Mouse (Mus musculus) embryonic fibroblast, embryonic 13.5 days (primary cell): ENCODE results near the gene Stoml1. TPM values are rescaled to one million over a fixed set of nuclear protein-coding genes. Genes with fewer than 3 reads are reported as not detected.

Experiments
- H3K27ac ChIP-seq: 2 replicates; pipeline ENCODE4 v1.5.1; 2012; ENCODE audit warnings: low read length, control low read depth, inconsistent platforms; ENCODE audit not compliant: insufficient read depth
- H3K4me1 ChIP-seq: 2 replicates; pipeline ENCODE4 v1.6.1; 2011; ENCODE audit warnings: low read length; ENCODE audit not compliant: control insufficient read depth, insufficient read depth
- H3K4me3 ChIP-seq: 2 replicates; pipeline ENCODE4 v1.5.1; 2011; ENCODE audit warnings: mild to moderate bottlenecking, control low read depth, low read length; ENCODE audit not compliant: insufficient read depth
- CTCF ChIP-seq: IDR thresholded peaks from 2 replicates; pipeline ENCODE4 v1.5.1; 2011; ENCODE audit warnings: mild to moderate bottlenecking, control low read depth, low read length, moderate library complexity, borderline replicate concordance; ENCODE audit not compliant: insufficient read depth
- POLR2A ChIP-seq: IDR thresholded peaks from 2 replicates; pipeline ENCODE4 v1.6.1; 2011; ENCODE audit warnings: low read depth, mild to moderate bottlenecking, control low read depth, low read length, moderate library complexity
- polyA plus RNA-seq: library from polyadenylated mRNA; stranded (reverse); fragments of >200 nt; gene quantifications from 2 replicates; pipeline ENCODE4 v1.2.4, GENCODE M21; 2011; ENCODE audit warnings: low read depth; ENCODE audit not compliant: missing spikeins, insufficient read length

Stoml1 gene
- polyA plus RNA-seq, 1 experiment = 25.9 TPM

DNA sequence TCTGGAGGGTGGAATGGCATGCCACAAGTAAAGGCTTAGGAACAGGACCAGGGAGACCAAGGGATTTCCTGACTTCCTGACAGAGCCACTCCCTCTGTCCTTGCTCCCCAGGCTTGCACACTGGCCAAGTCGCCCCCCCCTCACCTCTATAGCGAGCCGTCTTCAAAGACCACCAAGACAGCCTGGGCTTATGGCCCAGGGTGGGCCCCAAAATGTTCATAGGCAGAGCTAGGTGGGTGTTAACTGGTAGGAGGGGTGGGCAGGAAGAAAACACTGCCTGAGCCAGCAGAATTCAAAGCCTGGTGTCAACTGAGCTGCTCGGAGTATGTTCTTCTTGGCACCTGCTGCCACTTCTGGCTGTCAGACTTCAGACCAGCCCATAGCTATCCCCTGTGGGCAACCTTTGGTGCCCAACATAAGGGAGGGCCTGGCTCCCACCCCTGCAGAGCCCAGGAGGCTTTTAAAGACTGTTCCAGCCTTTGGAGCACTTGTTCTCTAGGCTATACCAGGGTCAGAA, 45.1 kb downstream of the Stoml1 start:
- H3K4me3 ChIP-seq = no peak overlapping the region
- TF ChIP-seq POLR2A (no peak), CTCF (no peak)
- peaks cover 28% of the 10 kb centered on the region for H3K4me1 ChIP-seq
- peak overlapping the region; percentile 80 for H3K27ac ChIP-seq

DNA sequence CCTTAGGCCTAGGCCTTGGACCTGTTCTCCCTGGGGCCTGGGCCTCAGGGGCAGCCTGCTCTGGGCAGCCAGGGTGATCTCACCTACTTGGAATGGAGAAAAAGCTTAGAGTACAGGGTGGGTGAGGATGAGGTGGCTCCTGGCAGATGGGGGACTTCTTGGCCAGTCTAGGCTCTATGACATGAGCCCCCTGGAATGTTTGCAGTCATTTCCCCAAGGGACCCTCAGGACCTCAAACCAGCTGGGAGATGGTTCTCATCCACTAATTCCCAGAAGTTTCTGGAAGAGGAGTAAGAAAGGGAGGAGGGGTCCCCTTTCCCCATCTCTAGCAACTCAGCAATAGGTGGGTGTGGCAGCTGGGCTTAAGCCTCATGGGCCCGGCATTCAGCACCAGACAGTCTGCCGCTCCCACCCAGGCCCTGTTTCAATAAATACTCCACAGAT, 46.4 kb downstream of the Stoml1 start:
- peak overlapping the region; percentile 87 for H3K27ac ChIP-seq
- peaks cover 30% of the 10 kb centered on the region for H3K4me1 ChIP-seq
- TF ChIP-seq CTCF (no peak), POLR2A (no peak)

DNA sequence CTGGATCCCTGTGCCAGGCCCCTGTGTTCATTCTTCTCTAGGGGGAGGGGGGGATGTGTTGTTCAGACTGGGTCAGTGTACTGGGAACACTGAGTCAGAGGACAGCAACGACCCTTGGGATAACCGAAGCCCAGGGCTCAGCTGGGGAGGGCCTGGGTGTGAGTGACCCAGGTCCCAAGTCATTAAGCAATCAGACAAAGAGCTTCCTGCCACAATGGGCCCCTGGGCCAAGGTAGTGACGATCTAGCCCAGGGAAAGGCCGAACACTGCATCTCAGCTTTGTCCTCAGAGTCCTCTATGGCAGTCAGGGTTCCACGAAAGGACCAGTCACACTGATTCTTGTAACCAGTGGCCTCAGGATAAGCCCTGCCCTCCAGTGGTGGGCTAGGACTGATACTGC, 50.2 kb downstream of the Stoml1 start:
- TF ChIP-seq POLR2A (no peak), CTCF (no peak)
- H3K27ac ChIP-seq = peak overlapping the region; percentile 38
- peaks cover 38% of the 10 kb centered on the region for H3K4me1 ChIP-seq
- H3K4me3 ChIP-seq = no peak overlapping the region

More for the DNA sequence above, 46.4 kb downstream of the Stoml1 start:
- no peak overlapping the region for H3K4me3 ChIP-seq

DNA sequence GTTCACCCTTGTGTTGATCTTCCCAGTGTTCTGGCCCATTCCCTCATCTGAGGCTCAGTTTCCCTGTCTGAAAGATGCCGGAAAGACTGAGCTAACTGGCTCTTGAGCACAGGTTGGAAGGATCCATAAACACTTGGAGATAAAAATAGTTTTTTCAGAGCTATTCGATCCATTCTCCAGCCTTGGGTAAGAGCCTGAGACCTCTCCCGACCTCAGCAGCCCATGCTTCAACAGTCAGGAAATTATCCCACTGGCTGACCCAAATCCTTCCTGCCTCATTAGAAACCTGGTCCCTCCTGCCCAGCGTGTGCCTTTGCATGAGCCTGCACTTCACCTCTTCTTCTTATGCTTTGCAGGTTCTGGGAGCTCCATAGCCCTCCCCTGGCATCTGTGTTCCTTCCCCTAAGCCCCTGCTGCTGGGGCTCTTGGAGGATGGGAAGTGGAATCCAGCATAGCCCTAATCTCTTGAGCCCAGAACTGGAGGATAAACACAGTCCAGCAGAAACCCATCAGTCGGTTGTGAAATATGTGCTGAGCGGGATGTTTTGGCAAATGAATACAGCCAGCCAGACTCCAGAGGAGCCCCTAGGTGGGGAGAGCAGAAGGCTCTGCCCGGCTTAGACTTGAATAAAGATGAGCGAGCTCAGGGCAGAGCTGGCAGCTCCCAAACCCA, 50.8 kb downstream of the Stoml1 start:
- no peak for TF ChIP-seq POLR2A
- no peak for TF ChIP-seq CTCF
- Histone ChIP-seq H3K4me3 (no peak overlapping the region), H3K4me1 (peaks cover 37% of the 10 kb centered on the region), H3K27ac (peak overlapping the region; percentile 91)

DNA sequence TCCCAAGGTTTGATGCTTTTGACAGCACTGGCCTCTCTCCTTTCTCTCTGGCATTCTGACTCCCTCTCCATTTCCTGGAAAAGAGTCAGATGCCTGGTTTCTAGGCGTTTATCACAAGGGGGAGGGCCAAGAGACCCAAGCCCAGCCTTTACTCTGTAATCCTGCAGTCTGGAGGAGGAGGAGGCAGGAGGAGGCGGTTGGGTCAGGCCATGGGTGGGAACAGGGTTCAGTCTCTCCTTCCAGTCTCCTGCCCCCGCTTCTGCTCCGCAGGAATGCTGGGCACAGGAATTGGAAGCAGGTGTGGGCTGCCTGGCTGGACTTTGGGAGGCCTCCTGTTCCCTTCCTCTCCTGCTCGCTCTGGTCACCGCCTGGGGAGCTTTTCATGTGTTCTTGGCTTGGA, 52.7 kb downstream of the Stoml1 start:
- Histone ChIP-seq H3K4me3 (no peak overlapping the region), H3K4me1 (peaks cover 34% of the 10 kb centered on the region), H3K27ac (peak overlapping the region; percentile 91)
- no peak for TF ChIP-seq POLR2A
- no peak for TF ChIP-seq CTCF

DNA sequence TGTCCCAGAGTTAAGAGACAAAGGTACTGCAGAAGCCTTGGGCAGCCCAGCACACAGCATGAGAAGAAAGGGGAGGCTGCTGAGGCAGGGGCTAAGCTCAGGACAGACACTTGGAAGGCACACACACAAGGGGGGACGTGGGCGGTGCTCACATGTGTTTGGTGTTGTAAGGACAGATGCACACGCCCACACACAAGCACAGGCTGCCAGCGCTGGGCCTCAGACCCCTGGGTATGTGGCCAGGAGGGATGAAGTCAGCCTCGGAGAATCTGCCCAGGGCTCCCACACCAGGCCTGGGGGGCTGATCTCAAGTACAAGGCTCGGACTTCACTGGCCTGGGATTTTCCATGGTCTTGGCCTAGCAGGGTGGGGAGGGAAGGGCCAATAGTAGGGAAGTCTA, 55.4 kb downstream of the Stoml1 start:
- H3K4me3 ChIP-seq = 0 out of 2 replicates have a peak overlapping the region, but pooled peaks have one; percentile 36
- TF ChIP-seq POLR2A (no peak), CTCF (no peak)
- H3K4me1 ChIP-seq = peaks cover 34% of the 10 kb centered on the region
- peak overlapping the region; percentile 91 for H3K27ac ChIP-seq

DNA sequence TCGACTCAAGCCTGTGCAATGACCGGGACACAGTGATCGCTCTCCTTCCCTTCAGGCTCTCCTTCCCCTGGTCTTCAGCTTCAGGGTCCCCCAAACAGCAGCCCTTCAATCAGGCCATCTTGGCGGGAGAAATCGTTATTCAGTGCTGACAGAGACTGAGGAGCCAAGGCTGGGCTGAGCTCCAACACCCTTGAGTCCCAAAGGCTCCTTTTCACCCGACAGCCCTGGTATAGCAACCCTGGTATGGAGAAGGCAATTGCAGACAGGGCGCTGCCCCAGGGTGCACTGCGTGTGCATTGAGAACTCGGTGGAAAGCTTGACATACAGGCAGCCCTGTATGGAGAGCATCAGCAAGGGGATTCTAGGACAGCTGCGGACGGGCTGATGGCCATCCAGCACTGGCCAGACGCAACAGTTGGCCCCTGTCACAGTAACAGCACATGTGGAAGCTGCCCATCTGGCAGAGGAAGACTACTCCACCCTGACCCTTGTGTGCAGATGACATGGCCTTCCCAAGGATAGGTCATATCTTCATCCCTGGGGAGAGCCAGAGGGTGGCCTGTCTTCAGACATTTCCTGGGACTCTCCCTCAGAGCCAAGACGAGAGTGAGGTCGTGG, 57.2 kb downstream of the Stoml1 start:
- Histone ChIP-seq H3K4me3 (peak overlapping the region; percentile 36), H3K27ac (peak overlapping the region; percentile 90)
- TF ChIP-seq CTCF (no peak), POLR2A (0 out of 2 replicates have a peak, but pooled peaks have one; percentile 25)

DNA sequence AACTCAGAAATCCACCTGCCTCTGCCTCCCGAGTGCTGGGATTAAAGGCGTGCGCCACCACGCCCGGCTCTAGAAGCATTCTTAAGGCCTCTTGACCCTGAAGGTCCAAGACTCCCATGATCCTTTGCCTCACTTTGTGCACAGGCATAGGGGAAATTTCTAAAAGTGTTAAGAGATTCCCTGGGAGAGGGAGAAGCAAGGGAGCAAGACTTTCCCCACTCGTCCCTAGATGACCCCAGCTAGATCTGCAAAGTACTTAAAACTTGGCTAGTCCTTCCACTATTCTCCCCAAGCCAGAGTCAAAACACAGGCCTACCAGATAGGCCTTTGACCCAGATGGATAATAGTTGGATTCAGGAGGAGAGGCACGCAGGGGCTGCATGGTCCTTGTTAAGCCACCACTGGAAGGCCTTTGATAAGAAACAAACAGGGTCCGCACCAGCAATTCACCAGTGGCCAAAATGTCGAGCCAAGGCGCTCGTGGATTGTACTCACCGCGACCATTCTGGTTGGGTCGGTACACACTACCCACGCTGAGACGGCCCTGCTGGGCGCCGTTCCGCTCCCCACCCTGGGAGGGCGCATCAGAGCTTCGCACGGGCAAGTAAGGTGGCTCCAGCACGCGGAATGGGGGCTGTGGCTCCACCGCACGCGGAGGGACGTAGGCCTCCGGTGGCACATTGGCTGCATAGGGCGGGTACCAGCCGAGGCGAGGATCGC, 58.4 kb downstream of the Stoml1 start:
- TF ChIP-seq POLR2A (peak; percentile 61), CTCF (peak; percentile 64; the same call in 1 of the 2 replicates)
- H3K4me1 ChIP-seq = peaks cover 27% of the 10 kb centered on the region
- peak overlapping the region; percentile 79 for H3K4me3 ChIP-seq
- peak overlapping the region; percentile 95 for H3K27ac ChIP-seq

More for the DNA sequence above, 57.2 kb downstream of the Stoml1 start:
- peaks cover 30% of the 10 kb centered on the region for H3K4me1 ChIP-seq

Other genes with a start within 250 kb of the Stoml1 start
- gene Cyp11a1, start 246.8 kb upstream of the Stoml1 start, polyA plus RNA-seq = 0.13 and 0.74 TPM in 2 replicates
- gene Stra6, start 189.4 kb upstream of the Stoml1 start, polyA plus RNA-seq = 0.42 TPM in 1 of 2 replicates, not detected in the other
- not detected in 2 replicates for gene Ccdc33, start 134.3 kb upstream of the Stoml1 start, polyA plus RNA-seq
- 17.8 and 36.3 TPM in 2 replicates for gene Islr, start 48.9 kb upstream of the Stoml1 start, polyA plus RNA-seq
- 0.30 TPM in 1 of 2 replicates, not detected in the other for gene Islr2, start 48.8 kb upstream of the Stoml1 start, polyA plus RNA-seq
- gene Pml, start 3.4 kb upstream of the Stoml1 start, polyA plus RNA-seq = 56.3 and 86.6 TPM in 2 replicates
- 158 and 210 TPM in 2 replicates for gene Loxl1, start 60.0 kb downstream of the Stoml1 start, polyA plus RNA-seq
- gene Tbc1d21, start 117.3 kb downstream of the Stoml1 start, polyA plus RNA-seq = not detected in 2 replicates
- 27.1 and 27.5 TPM in 2 replicates for gene Insyn1, start 235.4 kb downstream of the Stoml1 start, polyA plus RNA-seq